Mouse (Mus musculus) heart, adult 2 months (tissue): ENCODE data around the gene Tldc2. TPM values are rescaled to one million over a fixed set of nuclear protein-coding genes. Genes with fewer than 3 reads are reported as not detected.
A peak's percentile ranks its signal among the peaks of the same experiment; 100 is the strongest.

Experiments used
- DNase-seq, 2 experiments: peaks; one replicate each; pipeline ENCODE4 v3.0.0; 2021
- H3K27ac ChIP-seq: fragments of 200-600 bp; 2 replicates; pipeline ENCODE4 v1.8.1; 2022
- H3K27me3 ChIP-seq: fragments of 200-500 bp; 2 replicates; pipeline ENCODE4 v1.6.1; 2012; ENCODE audit warnings: mild to moderate bottlenecking, low read length, inconsistent platforms, mixed read lengths; ENCODE audit not compliant: control insufficient read depth, insufficient read depth
- H3K36me3 ChIP-seq: fragments of 200-500 bp; 2 replicates; pipeline ENCODE4 v1.6.1; 2012; ENCODE audit warnings: low read length, inconsistent platforms; ENCODE audit not compliant: control insufficient read depth, insufficient read depth
- H3K4me1 ChIP-seq: fragments of 200-500 bp; 2 replicates; pipeline ENCODE4 v1.6.1; 2011; ENCODE audit warnings: low read length; ENCODE audit not compliant: control insufficient read depth, insufficient read depth
- H3K4me3 ChIP-seq: fragments of 200-600 bp; 2 replicates; pipeline ENCODE4 v1.8.1; 2022
- H3K79me2 ChIP-seq: fragments of 200-500 bp; replicated peaks from 2 replicates; pipeline ENCODE4 v1.6.1; 2012; ENCODE audit warnings: mild to moderate bottlenecking, inconsistent platforms, low read length, moderate library complexity, mixed read lengths; ENCODE audit not compliant: control insufficient read depth, insufficient read depth
- H3K9ac ChIP-seq: fragments of 200-500 bp; 2 replicates; pipeline ENCODE4 v1.6.1; 2012; ENCODE audit warnings: low read depth, mild to moderate bottlenecking, control low read depth, inconsistent platforms, low read length, mixed read lengths
- CTCF ChIP-seq: fragments of 200-600 bp; IDR thresholded peaks from 2 replicates; pipeline ENCODE4 v1.8.1; 2022; ENCODE audit warnings: antibody characterized with exemption, mild to moderate bottlenecking, moderate library complexity
- EP300 ChIP-seq: fragments of 200-500 bp; IDR thresholded peaks from 2 replicates; pipeline ENCODE4 v1.6.1; 2011; ENCODE audit warnings: low read depth, low read length, control low read depth; ENCODE audit not compliant: insufficient read depth
- POLR2A ChIP-seq: fragments of 200-500 bp; IDR thresholded peaks from 2 replicates; pipeline ENCODE4 v1.6.1; 2011; ENCODE audit warnings: mild to moderate bottlenecking, low read depth, low read length, control low read depth; ENCODE audit not compliant: insufficient read depth
- WGBS: fragments of 180-500 bp; shearing (Covaris S2); methylation state at CpG from one replicate; pipeline ENCODE4 v1.1.7; 2018; 5-methylcytosine and 5-hydroxymethylcytosine counted together
- intact Hi-C: fragments of 180-260 bp; cut with DNase I; formaldehyde crosslinking; loops from one replicate; pipeline ENCODE4 v1.15.1; 2025
- polyA plus RNA-seq: library from polyadenylated mRNA; depleted of rRNA; stranded (reverse); fragments of >200 nt; gene quantifications from 2 replicates; pipeline ENCODE4 v1.2.3, GENCODE M21; 2012
- total RNA-seq, 2 experiments: library from RNA; stranded (reverse); gene quantifications; 2 replicates each; pipeline ENCODE4 v1.2.3; 2021

Gene Tldc2
- total and polyA plus RNA-seq, 3 experiments: not detected

DNA sequence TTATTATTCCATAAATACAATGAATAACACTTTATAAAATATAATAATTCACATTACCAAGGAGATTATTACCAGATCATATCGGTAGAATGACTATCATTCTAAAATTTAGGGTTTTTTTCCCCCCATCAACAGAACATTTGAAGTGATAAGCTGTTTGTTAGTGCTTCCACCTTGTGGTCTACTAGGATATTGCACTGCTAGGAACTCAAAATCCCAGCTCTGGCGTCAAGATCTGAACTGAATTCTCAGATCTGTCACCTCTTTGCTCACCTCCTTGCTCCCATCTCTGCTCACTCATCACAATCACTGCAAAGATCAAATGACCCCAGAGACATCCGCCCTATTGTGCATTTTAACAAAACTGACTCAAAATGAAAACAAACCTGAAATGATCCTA is 30.1 kb downstream of the Tldc2 start:
- Histone ChIP-seq H3K36me3 (no peaks in the 10 kb centered on the region; the same call in 1 of the 2 replicates), H3K27me3 (no peaks in the 10 kb centered on the region), H3K4me3 (no peak overlapping the region), H3K9ac (no peak overlapping the region), H3K79me2 (no peaks in the 10 kb centered on the region), H3K4me1 (no peaks in the 10 kb centered on the region), H3K27ac (no peak overlapping the region)
- no peak for TF ChIP-seq EP300
- TF ChIP-seq POLR2A: no peak
- TF ChIP-seq CTCF: peak; percentile 89
- intact Hi-C loops: no loop called here
- WGBS: 17% methylated on average over 3 of the region's 3 CpGs
- no peak for DNase-seq

DNA sequence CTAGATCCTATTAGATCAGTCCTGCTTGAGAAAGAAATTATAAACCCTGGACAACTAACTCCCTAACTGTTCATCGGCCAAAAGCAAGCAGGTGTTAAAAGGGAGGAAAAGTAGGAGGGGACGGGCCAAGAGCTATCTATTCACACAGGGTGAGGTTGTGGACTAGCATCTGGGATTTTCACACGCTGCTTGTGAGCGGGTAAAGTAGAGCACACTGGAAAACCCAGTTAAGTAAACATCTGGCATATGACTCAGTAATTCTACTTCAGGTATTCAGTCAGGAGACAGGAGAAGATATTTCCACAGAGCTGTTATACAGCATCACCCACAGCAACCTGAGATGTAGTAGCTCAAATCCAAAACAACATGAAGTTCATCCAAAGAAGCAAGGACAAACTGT is 31.7 kb downstream of the Tldc2 start:
- Histone ChIP-seq H3K4me1 (no peaks in the 10 kb centered on the region), H3K36me3 (no peaks in the 10 kb centered on the region; the same call in 1 of the 2 replicates), H3K79me2 (no peaks in the 10 kb centered on the region), H3K4me3 (no peak overlapping the region), H3K27me3 (no peaks in the 10 kb centered on the region), H3K9ac (no peak overlapping the region), H3K27ac (no peak overlapping the region)
- DNase-seq: no peak
- intact Hi-C loops: no loop called here
- no peak for TF ChIP-seq CTCF
- no peak for TF ChIP-seq EP300
- WGBS: 69% methylated on average over 4 of the region's 4 CpGs

DNA sequence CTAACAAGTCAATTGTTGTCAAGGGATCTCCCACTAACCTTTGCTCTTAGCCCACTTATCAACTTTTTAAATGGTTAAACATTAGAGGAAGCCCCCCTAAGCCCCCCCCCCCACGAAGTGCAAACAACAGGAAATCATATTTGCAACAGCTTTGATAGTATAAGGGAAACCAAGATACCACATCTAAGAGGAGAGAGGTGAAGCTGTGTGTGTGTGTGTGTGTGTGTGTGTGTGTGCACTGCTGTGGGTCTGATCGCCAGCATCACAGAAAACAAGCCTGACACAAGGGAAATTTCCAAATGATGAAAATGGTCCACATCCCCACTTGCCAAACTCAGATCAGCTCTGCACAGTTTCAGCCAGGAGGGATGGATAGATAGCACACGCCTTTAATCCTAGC is 32.2 kb downstream of the Tldc2 start:
- Histone ChIP-seq H3K36me3 (no peaks in the 10 kb centered on the region; the same call in 1 of the 2 replicates), H3K27ac (no peak overlapping the region), H3K79me2 (no peaks in the 10 kb centered on the region), H3K9ac (no peak overlapping the region), H3K27me3 (no peaks in the 10 kb centered on the region), H3K4me3 (no peak overlapping the region), H3K4me1 (no peaks in the 10 kb centered on the region)
- TF ChIP-seq CTCF (no peak), POLR2A (no peak), EP300 (no peak)
- DNase-seq: no peak
- WGBS: 57% methylated on average over 3 of the region's 3 CpGs
- intact Hi-C loops: no loop called here

DNA sequence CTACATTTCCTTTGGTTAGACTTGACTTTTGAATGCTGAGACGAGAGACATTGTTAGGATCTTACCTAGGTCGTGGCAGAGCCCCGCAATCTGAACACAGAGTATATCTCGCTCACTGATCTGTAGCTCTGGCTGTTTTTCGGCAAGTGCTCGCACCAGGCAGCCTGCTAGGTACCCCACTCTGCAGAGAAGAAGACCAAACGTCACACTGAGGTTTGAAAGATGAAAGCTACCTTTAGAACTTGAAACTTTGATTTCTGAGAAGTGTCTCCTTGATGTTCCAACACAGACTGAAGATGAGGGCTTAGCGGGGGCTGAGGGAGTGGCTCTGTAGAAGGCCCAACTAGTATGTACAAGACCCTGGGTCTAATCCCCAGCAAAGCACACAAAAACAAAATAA is 34.9 kb downstream of the Tldc2 start:
- Histone ChIP-seq H3K36me3 (peaks cover 2% of the 10 kb centered on the region), H3K9ac (no peak overlapping the region), H3K27me3 (no peaks in the 10 kb centered on the region), H3K27ac (no peak overlapping the region), H3K79me2 (no peaks in the 10 kb centered on the region), H3K4me3 (no peak overlapping the region), H3K4me1 (no peaks in the 10 kb centered on the region)
- TF ChIP-seq EP300: no peak
- no peak for TF ChIP-seq POLR2A
- no peak for TF ChIP-seq CTCF
- WGBS: 89% methylated on average over 8 of the region's 8 CpGs
- no peak for DNase-seq
- intact Hi-C loops: no loop called here

DNA sequence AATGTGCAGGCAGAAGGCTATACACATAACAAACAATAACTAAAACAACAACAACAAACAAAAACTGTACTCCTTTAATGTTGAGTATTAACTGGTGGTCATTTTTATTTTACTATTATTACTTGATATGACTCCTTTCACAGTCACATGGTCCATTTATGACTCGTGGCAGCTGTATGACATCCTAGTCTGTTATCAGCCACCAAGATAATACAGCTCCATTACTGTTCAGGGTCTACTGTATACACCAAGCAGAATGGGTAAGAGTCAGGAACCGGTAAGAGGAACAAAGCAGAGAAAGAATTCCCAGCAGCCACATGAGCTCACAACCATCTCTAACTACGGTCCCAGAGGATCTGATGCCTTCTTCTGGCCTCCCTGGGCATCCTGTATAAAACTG is 38.4 kb downstream of the Tldc2 start:
- DNase-seq: no peak
- Histone ChIP-seq H3K9ac (no peak overlapping the region), H3K27me3 (no peaks in the 10 kb centered on the region), H3K36me3 (peaks cover 9% of the 10 kb centered on the region), H3K4me1 (peaks cover 1% of the 10 kb centered on the region; the same call in 1 of the 2 replicates), H3K79me2 (no peaks in the 10 kb centered on the region), H3K27ac (no peak overlapping the region), H3K4me3 (no peak overlapping the region)
- TF ChIP-seq POLR2A (no peak), CTCF (no peak), EP300 (no peak)
- WGBS: 56% methylated on average over 3 of the region's 3 CpGs
- intact Hi-C loops: no loop called here

DNA sequence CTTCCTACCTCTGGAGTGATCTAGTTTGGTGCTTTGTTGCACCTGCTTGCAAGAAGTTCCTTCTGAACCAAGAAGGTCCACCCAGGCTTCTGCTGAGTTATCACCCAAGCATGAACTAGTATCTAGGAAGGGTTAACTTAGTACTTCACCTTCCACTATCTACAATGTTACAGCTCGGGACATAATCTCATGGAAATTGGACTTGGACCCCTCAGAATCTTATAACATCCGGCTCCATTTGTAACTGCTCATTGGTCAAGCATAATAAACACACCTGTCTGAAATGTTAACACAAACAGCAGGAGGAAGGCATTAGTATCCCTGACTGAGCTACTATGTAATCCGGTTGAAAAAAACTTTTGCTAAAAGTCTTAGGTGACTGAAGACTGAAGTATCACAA is 40.5 kb downstream of the Tldc2 start:
- Histone ChIP-seq H3K4me1 (peaks cover 7% of the 10 kb centered on the region), H3K79me2 (no peaks in the 10 kb centered on the region), H3K36me3 (peaks cover 10% of the 10 kb centered on the region), H3K27ac (no peak overlapping the region), H3K4me3 (no peak overlapping the region), H3K27me3 (no peaks in the 10 kb centered on the region), H3K9ac (no peak overlapping the region)
- DNase-seq: no peak
- WGBS: 85% methylated on average over 3 of the region's 3 CpGs
- TF ChIP-seq CTCF (no peak), EP300 (no peak), POLR2A (no peak)
- intact Hi-C loops: no loop called here
